Mouse (Mus musculus) cerebral cortex, adult 2 months (tissue): ENCODE data around the gene Prss32.

Experiments used
- WGBS: fragments of 180-500 bp; shearing (Covaris S2); methylation state at CpG from one replicate; pipeline ENCODE4 v1.1.7; 2018; 5-methylcytosine and 5-hydroxymethylcytosine counted together

Gene Prss32

GRCm38 (mm10) chr17:23843812-23844273 is at the start of gene Prss32, which contains the start of gene Prss41:
Gene Prss32 (plus strand): TSS chr17:23843855.
Gene Prss41 (minus strand): TSS chr17:23844172.
- 15% methylated on average over 19 of the region's 19 CpGs for WGBS

DNA sequence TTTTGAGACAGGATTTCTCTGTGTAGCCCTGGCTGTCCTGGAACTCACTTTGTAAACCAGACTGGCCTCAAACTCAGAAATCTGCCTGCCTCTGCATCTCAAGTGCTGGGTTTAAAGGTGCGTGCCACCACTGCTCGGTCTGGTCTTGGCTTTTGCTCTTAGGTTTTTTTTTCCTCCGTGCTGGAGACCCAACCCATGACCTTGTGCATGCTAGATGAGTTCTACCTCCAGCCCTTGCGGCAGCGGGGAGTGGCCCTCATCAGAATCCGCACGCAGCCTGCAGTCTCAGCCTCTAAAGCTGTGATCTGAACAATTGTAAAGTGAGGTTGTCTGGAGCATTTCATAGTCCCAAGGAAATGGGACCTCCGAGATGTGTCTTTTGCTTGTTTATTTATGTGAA is 48.3 kb upstream of the Prss32 start:
- 97% methylated on average over 8 of the region's 8 CpGs for WGBS

- 84% methylated on average over 7 of the region's 7 CpGs for WGBS
These were observed 46.3 kb upstream of the Prss32 start for GRCm38 (mm10) chr17:23797316-23797715.

DNA sequence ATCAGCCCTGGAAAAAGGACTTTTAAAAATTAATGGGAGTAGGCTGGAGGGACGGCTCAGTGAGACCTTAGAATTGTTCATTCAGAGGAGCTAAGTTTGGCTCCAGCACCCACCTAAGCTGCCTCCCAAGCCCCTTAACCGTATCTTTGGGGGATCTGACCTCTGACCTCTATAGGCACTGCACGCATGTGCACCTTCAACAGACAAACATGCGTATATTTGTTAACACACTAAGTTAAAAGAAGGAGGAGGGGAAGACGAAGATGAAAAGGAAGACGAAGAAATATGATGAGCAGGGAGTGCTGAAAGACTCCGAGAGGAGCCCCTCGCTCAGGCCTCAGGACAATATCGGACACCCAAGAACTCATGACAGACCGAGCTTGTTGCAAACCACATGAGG is 42.0 kb upstream of the Prss32 start:
- WGBS: 95% methylated on average over 10 of the region's 10 CpGs

- WGBS: under 1% methylated on average over 60 of the region's 60 CpGs
These were observed 40.8 kb upstream of the Prss32 start for GRCm38 (mm10) chr17:23802746-23803365.

DNA sequence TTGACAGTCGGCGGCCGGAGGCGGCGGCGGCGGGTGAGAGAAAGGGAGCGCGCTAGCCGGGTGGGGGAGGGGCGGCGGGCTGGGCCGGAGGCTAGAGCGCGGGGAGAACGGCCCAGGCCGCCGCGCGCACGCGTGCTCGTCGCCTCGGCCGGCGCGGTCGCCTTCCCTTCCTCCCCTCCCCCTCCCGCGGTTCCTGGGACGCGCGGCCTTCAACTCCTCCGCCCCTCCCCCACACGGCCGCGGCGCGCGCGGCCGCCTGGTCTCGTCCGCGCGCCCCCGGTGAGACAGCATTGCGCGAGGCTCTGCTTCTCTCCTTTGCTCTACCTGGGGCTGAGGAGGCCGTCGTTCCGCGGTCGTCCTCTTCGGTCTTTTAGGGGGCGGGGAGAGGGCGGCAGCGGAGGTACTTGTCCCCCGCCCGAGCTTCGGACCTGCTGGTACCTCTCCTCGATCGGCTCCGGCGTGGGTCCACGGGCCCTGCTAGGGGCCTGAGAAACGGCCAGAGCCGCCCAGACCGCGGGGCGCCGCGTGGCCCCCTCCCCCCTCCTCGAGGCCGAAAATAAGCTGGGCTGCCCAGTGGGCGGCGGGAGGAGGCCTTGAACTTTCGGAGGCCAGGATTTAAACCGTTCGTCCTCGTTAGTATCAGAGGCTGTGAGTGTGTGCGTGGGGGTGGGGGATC is 40.2 kb upstream of the Prss32 start:
- WGBS: 1% methylated on average over 63 of the region's 83 CpGs

GRCm38 (mm10) chr17:23804426-23805085 is 39.1 kb upstream of the Prss32 start:
- WGBS: under 1% methylated on average over 8 of the region's 8 CpGs

GRCm38 (mm10) chr17:23806867-23807266 is 36.8 kb upstream of the Prss32 start:
- WGBS: 32% methylated on average over 25 of the region's 25 CpGs

- WGBS: 74% methylated on average over 3 of the region's 3 CpGs
These were observed 35.7 kb upstream of the Prss32 start for GRCm38 (mm10) chr17:23807918-23808317.

GRCm38 (mm10) chr17:23815641-23816040 is 28.0 kb upstream of the Prss32 start:
- WGBS: 99% methylated on average over 16 of the region's 16 CpGs

DNA sequence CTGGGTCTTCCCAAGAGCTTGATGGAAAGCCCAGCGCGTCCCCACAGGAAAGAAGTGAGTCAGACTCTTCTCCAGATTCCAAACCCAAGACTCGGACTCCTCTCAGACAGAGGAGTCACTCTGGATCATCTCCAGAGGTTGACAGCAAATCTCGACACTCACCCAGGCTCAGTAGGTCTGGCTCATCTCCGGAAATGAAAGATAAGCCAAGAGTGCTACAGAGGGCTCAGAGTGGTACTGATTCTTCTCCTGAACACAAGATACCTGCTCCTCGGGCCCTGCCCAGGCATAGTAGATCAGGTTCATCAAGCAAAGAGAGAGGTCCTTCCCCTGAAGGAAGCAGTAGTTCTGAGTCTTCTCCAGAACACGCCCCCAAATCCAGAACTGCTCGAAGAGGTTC is 25.1 kb upstream of the Prss32 start:
- WGBS: 95% methylated on average over 8 of the region's 8 CpGs

DNA sequence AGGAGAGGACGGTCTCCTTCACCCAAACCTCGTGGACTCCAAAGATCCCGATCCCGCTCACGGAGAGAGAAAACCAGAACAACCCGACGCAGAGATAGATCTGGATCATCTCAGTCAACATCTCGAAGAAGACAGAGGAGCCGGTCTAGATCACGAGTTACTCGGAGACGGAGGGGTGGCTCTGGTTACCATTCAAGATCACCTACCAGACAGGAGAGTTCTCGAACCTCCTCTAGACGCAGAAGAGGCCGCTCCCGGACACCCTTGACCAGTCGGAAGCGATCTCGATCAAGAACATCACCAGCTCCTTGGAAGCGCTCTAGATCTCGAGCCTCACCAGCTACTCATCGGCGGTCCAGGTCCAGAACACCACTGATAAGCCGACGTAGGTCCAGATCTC is 24.4 kb upstream of the Prss32 start:
- WGBS: 98% methylated on average over 25 of the region's 25 CpGs

DNA sequence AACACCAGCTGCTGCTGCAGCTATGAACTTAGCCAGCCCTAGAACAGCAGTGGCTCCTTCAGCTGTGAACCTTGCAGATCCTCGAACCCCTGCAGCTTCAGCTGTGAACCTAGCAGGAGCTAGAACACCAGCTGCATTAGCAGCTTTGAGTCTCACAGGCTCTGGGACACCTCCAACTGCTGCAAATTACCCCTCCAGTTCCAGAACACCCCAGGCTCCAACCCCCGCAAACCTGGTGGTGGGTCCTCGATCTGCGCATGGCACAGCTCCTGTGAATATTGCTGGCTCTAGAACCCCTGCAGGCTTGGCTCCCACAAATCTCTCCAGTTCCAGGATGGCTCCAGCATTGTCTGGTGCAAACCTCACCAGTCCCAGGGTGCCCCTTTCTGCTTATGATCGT is 22.9 kb upstream of the Prss32 start:
- 78% methylated on average over 5 of the region's 5 CpGs for WGBS

GRCm38 (mm10) chr17:23822094-23822493 is 21.6 kb upstream of the Prss32 start:
- 64% methylated on average over 6 of the region's 6 CpGs for WGBS

DNA sequence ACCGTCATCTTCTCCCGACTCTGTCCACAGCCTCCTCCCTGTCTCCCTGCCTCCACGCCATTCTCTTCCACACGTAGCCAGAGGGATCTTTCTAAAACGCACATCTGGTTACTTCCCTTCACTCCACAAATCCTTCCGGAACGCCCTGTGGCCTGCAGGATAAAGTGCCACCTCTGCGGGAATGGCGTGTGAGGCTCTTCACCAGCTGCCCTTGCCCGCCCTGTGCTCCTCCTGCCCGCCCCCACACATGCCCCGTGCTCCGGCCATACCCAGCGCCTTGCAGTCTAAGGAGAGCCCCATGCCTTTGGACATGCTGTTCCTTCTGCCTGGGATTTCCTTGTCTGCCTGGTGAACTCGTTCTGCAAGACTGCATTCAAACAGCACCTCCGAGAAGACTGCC is 20.6 kb upstream of the Prss32 start:
- WGBS: 67% methylated on average over 16 of the region's 16 CpGs

- 80% methylated on average over 12 of the region's 12 CpGs for WGBS
These were observed 20.0 kb upstream of the Prss32 start for GRCm38 (mm10) chr17:23823614-23824013.

- WGBS: 73% methylated on average over 4 of the region's 4 CpGs
These were observed 18.1 kb upstream of the Prss32 start for GRCm38 (mm10) chr17:23825591-23825990.

DNA sequence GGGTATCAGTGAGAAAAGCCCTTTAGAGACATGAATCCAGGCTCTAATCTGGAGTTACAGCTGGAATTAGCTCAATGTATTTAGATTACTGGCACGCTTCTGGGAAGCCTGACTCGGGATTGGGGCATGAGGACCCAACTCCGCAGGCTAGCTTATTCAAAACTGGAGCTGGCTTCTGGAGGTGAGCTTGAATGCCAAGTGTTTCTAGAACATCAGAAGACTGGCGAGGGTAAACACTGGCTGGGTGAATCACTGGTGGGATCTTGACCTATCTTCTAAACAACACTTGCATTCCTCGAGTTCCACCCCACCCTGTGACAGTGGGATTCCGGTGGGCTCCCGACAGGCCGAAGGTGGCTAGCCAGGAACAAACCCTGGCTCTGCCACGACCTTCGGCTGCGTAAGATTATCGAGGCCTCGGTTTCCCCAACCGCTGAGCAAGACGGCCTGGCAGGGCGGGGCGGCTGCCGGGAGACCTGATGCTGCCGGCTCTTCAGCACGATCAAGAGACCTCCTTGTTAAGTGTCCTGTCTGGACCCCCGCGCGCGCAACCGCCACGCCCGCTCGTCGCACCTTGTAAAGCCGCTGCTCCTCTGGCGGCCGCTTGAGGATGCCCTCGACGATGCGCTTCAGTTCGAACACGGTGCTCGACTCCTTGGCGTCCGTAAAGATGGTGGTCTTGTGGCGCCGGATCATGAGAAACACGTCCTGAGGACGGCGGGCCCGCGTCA is 15.2 kb upstream of the Prss32 start:
- WGBS: under 1% methylated on average over 47 of the region's 47 CpGs

DNA sequence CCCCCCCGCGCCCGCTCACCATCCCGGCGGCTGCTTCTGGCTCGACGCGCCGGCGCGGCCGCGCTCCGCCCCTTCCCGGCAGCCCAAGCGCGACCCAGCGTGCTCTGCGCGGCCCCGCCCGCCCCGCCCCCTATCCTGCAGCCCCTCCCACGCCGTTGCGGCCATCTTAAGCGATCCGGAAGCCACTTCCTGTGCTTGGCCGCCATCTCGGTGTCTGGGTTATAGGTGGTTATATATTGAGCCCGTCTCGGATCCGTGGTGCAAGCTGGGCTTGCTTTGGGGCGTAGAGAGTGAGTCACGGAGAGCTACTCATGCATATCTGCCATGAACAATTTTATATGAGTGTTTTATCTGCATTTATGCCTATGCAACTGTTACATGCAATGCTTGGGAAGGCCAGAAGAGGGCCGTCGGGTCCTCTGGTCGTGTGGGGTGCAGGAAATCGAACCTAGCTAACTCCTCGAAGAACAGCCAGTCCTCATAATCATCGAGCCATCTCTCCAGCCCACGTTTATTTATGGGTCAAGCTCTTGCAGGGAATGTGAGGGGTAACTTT is 14.5 kb upstream of the Prss32 start, which contains the start of gene Elob:
Gene Elob, minus strand, starts transcription at position 73 of the 556 bp plus-strand sequence.
- 2% methylated on average over 37 of the region's 42 CpGs for WGBS

GRCm38 (mm10) chr17:23831201-23831600 is 12.5 kb upstream of the Prss32 start:
- 100% methylated on average over 1 of the region's 1 CpGs for WGBS

GRCm38 (mm10) chr17:23836006-23836575 is 7.6 kb upstream of the Prss32 start, which contains the start of gene Prss33:
Gene Prss33 (minus strand): TSS chr17:23836056.
- 66% methylated on average over 8 of the region's 8 CpGs for WGBS
